Mouse (Mus musculus): ENCODE results near the gene Kiss1. TPM values are rescaled to one million over a fixed set of nuclear protein-coding genes. Genes with fewer than 3 reads are reported as not detected.

Gene Kiss1
- total and polyA plus RNA-seq, 2 experiments from 2014 or later: not detected

DNA sequence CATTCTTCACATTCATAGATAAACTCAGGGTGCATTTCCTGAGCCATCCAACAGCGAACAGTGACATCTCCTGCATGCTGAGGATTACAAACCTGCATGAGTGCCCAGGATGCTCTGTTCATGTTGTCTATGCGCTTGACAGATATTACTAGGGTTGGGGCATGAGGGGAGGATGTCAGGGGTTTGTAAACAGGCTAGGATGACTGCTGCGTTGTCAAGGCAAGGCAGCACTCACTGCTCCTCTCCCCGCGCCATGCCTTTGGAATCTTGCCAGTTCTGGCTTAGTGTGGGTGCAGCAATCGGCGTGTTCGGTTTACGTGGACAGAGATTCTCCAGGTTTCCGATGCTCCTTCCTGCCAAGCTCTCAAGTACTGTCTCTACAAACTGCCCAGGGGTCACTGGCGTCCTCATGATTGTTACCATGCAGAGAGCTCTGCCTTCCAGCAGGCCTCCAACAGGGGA is 42.0 kb upstream of the Kiss1 start:
- WGBS: 66% methylated on average over 11 of the region's 11 CpGs
- no peaks in the 10 kb centered on the region for H3K9me3 ChIP-seq (replicated peaks; ENCODE audit: control insufficient read depth, low read length)
- no peak overlapping the region for H3K27ac ChIP-seq (ENCODE audit: low read depth)
- no peak overlapping the region for H3K4me3 ChIP-seq (ENCODE audit: low read depth, low read length)
- TF ChIP-seq EP300 (IDR thresholded peaks at IDR 0.05; ENCODE audit: low read depth): no peak
- no peak for TF ChIP-seq CTCF (IDR thresholded peaks at IDR 0.05; ENCODE audit: low read depth)
- no peak overlapping the region; the same call in 1 of the 2 replicates for H3K9ac ChIP-seq (replicated peaks; ENCODE audit: low read depth, low read length)
- DNase-seq (ENCODE audit: low spot score) (no peak), ATAC-seq (ENCODE audit: insufficient read depth, low read depth) (no peak)
- peaks cover 13% of the 10 kb centered on the region; the same call in 1 of the 2 replicates for H3K4me1 ChIP-seq (ENCODE audit: control insufficient read depth, insufficient read depth)
- no peaks in the 10 kb centered on the region for H3K27me3 ChIP-seq (ENCODE audit: control insufficient read depth, insufficient read depth, low read length)
- H3K4me2 ChIP-seq (ENCODE audit: low read depth, low read length): no peak overlapping the region
- peaks cover 12% of the 10 kb centered on the region for H3K36me3 ChIP-seq (replicated peaks; ENCODE audit: control insufficient read depth, insufficient read depth, low read length)

DNA sequence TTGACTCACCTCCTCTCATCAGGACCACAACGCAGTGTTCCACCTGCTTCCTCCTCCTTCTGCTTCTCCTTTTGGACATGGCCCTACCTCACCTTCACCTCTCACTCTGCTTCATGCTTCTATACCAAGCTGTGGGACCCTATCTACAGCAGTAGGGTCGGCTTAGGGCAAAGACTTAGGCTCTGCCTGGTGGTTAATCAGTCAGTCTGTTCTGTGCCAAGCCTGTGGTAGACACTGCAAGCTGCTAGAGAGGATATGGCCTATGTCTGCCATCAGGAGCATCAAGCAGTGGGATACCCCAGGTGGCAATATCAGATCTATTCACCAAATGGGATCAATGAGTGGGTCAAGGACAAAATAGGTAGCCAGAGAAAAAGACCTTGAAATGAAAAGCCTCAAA is 41.1 kb upstream of the Kiss1 start:
- no peak overlapping the region for H3K27ac ChIP-seq (ENCODE audit: low read depth)
- no peaks in the 10 kb centered on the region for H3K27me3 ChIP-seq (ENCODE audit: control insufficient read depth, insufficient read depth, low read length)
- H3K4me1 ChIP-seq (ENCODE audit: control insufficient read depth, insufficient read depth): peaks cover 13% of the 10 kb centered on the region; the same call in 1 of the 2 replicates
- 88% methylated on average over 2 of the region's 2 CpGs for WGBS
- TF ChIP-seq CTCF (IDR thresholded peaks at IDR 0.05; ENCODE audit: low read depth) (no peak), EP300 (IDR thresholded peaks at IDR 0.05; ENCODE audit: low read depth) (no peak)
- ATAC-seq (ENCODE audit: insufficient read depth, low read depth): no peak
- no peaks in the 10 kb centered on the region for H3K9me3 ChIP-seq (replicated peaks; ENCODE audit: control insufficient read depth, low read length)
- no peak overlapping the region for H3K4me3 ChIP-seq (ENCODE audit: low read depth, low read length)
- peaks cover 15% of the 10 kb centered on the region for H3K36me3 ChIP-seq (replicated peaks; ENCODE audit: control insufficient read depth, insufficient read depth, low read length)
- no peak overlapping the region for H3K9ac ChIP-seq (replicated peaks; ENCODE audit: low read depth, low read length)
- DNase-seq (ENCODE audit: low spot score): no peak
- H3K4me2 ChIP-seq (ENCODE audit: low read depth, low read length): no peak overlapping the region

DNA sequence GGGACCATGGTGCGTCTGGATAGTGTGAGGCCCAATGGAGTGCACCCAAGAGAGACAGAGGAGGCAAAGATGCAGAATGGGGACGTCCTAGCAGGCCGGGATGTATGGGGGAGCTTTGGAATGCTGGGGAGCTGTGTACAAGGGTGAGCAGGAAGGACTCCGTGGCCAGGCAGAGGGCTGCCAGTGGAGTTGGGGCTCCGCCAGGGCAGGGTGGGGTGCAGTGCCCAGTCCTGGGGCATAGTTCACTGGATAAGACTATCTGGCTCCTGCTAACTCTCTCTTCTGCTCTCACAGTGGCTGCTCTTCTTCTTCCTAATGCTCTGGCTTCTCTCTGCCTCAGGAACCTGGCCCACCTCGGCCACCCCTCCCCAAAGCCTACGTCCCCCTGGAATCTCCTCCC is 35.8 kb upstream of the Kiss1 start:
- no peak overlapping the region for H3K9ac ChIP-seq (replicated peaks; ENCODE audit: low read depth, low read length)
- no peak for DNase-seq (ENCODE audit: low spot score)
- no peaks in the 10 kb centered on the region for H3K27me3 ChIP-seq (ENCODE audit: control insufficient read depth, insufficient read depth, low read length)
- H3K4me1 ChIP-seq (ENCODE audit: control insufficient read depth, insufficient read depth): peaks cover 13% of the 10 kb centered on the region; the same call in 1 of the 2 replicates
- no peak overlapping the region for H3K4me3 ChIP-seq (ENCODE audit: low read depth, low read length)
- WGBS: 87% methylated on average over 7 of the region's 7 CpGs
- no peak overlapping the region for H3K4me2 ChIP-seq (ENCODE audit: low read depth, low read length)
- H3K27ac ChIP-seq (ENCODE audit: low read depth): no peak overlapping the region
- peaks cover 40% of the 10 kb centered on the region for H3K36me3 ChIP-seq (replicated peaks; ENCODE audit: control insufficient read depth, insufficient read depth, low read length)
- TF ChIP-seq EP300 (IDR thresholded peaks at IDR 0.05; ENCODE audit: low read depth) (no peak), CTCF (IDR thresholded peaks at IDR 0.05; ENCODE audit: low read depth) (no peak)
- no peak for ATAC-seq (ENCODE audit: insufficient read depth, low read depth)
- no peaks in the 10 kb centered on the region for H3K9me3 ChIP-seq (replicated peaks; ENCODE audit: control insufficient read depth, low read length)

DNA sequence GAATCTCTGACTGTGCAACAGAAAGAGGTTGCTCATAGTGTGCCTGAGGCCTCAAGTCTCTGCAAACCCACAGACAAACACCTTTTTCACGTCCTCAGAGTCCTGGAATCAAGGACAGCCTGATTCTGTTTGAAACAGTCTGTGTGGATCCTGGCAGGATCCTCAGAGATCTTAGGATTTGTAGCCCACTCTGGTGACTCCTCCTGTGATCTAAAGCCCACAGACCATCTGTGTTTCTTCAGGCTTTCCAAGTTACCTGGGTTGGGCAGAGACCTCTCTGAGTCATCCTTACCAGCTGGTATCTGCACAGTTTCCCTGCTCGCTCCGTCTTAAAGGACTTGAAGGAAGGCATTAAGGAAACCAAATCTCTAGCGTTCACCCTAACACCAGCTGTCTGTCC is 34.6 kb upstream of the Kiss1 start:
- H3K36me3 ChIP-seq (replicated peaks; ENCODE audit: control insufficient read depth, insufficient read depth, low read length): peaks cover 40% of the 10 kb centered on the region
- 88% methylated on average over 4 of the region's 4 CpGs for WGBS
- no peak overlapping the region for H3K9ac ChIP-seq (replicated peaks; ENCODE audit: low read depth, low read length)
- H3K9me3 ChIP-seq (replicated peaks; ENCODE audit: control insufficient read depth, low read length): no peaks in the 10 kb centered on the region
- ATAC-seq (ENCODE audit: insufficient read depth, low read depth) (no peak), DNase-seq (ENCODE audit: low spot score) (no peak)
- TF ChIP-seq EP300 (IDR thresholded peaks at IDR 0.05; ENCODE audit: low read depth) (no peak), CTCF (IDR thresholded peaks at IDR 0.05; ENCODE audit: low read depth) (no peak)
- H3K4me1 ChIP-seq (ENCODE audit: control insufficient read depth, insufficient read depth): peaks cover 13% of the 10 kb centered on the region; the same call in 1 of the 2 replicates
- H3K27ac ChIP-seq (ENCODE audit: low read depth): no peak overlapping the region
- H3K4me2 ChIP-seq (ENCODE audit: low read depth, low read length): no peak overlapping the region
- no peak overlapping the region for H3K4me3 ChIP-seq (ENCODE audit: low read depth, low read length)
- no peaks in the 10 kb centered on the region for H3K27me3 ChIP-seq (ENCODE audit: control insufficient read depth, insufficient read depth, low read length)

DNA sequence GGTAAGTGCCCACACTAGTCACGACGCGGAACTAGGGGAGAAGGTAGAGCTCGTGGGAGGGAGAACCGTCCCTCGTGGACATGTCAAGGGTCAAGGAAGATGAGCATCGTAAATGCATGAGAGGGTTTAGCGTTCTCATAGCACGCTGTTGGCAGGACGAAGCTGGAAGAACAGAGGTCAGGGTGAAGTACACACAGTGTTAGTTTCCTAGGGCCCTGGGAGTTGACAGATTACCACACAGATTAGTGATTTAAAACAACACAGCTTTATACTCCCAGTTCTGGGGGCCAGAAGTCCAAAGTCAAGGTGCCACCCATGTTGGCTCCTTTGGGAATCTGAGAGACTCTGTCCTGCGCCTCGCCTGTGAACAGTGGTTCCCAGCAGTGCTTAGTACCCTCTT is 33.8 kb upstream of the Kiss1 start:
- Histone ChIP-seq H3K36me3 (replicated peaks; ENCODE audit: control insufficient read depth, insufficient read depth, low read length) (peaks cover 41% of the 10 kb centered on the region), H3K9ac (replicated peaks; ENCODE audit: low read depth, low read length) (no peak overlapping the region), H3K4me3 (ENCODE audit: low read depth, low read length) (no peak overlapping the region), H3K27ac (ENCODE audit: low read depth) (no peak overlapping the region), H3K4me2 (ENCODE audit: low read depth, low read length) (no peak overlapping the region), H3K27me3 (ENCODE audit: control insufficient read depth, insufficient read depth, low read length) (no peaks in the 10 kb centered on the region), H3K4me1 (ENCODE audit: control insufficient read depth, insufficient read depth) (peaks cover 8% of the 10 kb centered on the region; the same call in 1 of the 2 replicates), H3K9me3 (replicated peaks; ENCODE audit: control insufficient read depth, low read length) (no peaks in the 10 kb centered on the region)
- TF ChIP-seq EP300 (IDR thresholded peaks at IDR 0.05; ENCODE audit: low read depth) (no peak), CTCF (IDR thresholded peaks at IDR 0.05; ENCODE audit: low read depth) (no peak)
- DNase-seq (ENCODE audit: low spot score) (no peak), ATAC-seq (ENCODE audit: insufficient read depth, low read depth) (no peak)
- WGBS: 91% methylated on average over 12 of the region's 12 CpGs

DNA sequence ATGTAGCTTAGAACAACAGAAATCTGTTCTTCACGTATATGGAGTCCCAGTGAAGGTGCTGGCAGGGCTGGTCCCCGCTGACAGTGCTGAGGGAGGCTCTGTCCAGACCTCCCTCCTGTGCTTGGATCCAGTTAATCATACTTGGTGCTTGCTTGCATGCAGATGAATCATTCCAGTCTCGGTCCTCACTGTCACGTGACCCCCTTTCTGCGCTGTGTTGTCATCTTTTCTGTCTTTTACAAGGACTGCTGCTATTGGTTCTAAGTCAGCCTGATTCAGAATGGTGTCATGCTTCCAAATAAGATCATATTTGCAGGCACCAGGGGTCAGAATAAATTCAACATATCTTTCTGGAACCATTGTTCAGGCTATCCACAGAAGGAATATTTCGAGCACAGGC is 29.8 kb upstream of the Kiss1 start:
- WGBS: 90% methylated on average over 6 of the region's 6 CpGs
- peaks cover 23% of the 10 kb centered on the region for H3K36me3 ChIP-seq (replicated peaks; ENCODE audit: control insufficient read depth, insufficient read depth, low read length)
- no peak overlapping the region for H3K4me3 ChIP-seq (ENCODE audit: low read depth, low read length)

More for the DNA sequence above, 29.8 kb upstream of the Kiss1 start:
- H3K27ac ChIP-seq (ENCODE audit: low read depth): no peak overlapping the region
- no peaks in the 10 kb centered on the region for H3K27me3 ChIP-seq (ENCODE audit: control insufficient read depth, insufficient read depth, low read length)
- TF ChIP-seq EP300 (IDR thresholded peaks at IDR 0.05; ENCODE audit: low read depth): no peak
- TF ChIP-seq CTCF (IDR thresholded peaks at IDR 0.05; ENCODE audit: low read depth): no peak
- H3K4me1 ChIP-seq (ENCODE audit: control insufficient read depth, insufficient read depth): peaks cover 9% of the 10 kb centered on the region; the same call in 1 of the 2 replicates
- H3K4me2 ChIP-seq (ENCODE audit: low read depth, low read length): no peak overlapping the region
- DNase-seq (ENCODE audit: low spot score) (no peak), ATAC-seq (ENCODE audit: insufficient read depth, low read depth) (no peak)
- no peak overlapping the region for H3K9ac ChIP-seq (replicated peaks; ENCODE audit: low read depth, low read length)
- no peaks in the 10 kb centered on the region for H3K9me3 ChIP-seq (replicated peaks; ENCODE audit: control insufficient read depth, low read length)
